Mouse (Mus musculus) heart, embryonic 12.5 days (tissue): ENCODE measurements at regions not wholly inside any gene's neighbourhood (a gene's known extent, or its start where the extent isn't known, plus 50 kb on each side); places are given as distances from the start of the nearest gene placed in this dataset.
A peak's percentile ranks its signal among the peaks of the same experiment; 100 is the strongest.

Experiments
- ATAC-seq: fragments of 200-750 bp; cut with Nextera tagmentation; 2 replicates; pipeline ENCODE4 v1.8.0; 2017; ENCODE audit warnings: moderate TSS enrichment, moderate library complexity; ENCODE audit not compliant: insufficient number of reproducible peaks, low FRiP score
- H3K27ac ChIP-seq: fragments of 300-500 bp; sonication (generic); 2 replicates; pipeline ENCODE4 v1.5.1; 2016; ENCODE audit warnings: mild to moderate bottlenecking, moderate library complexity; ENCODE audit not compliant: poor library complexity, severe bottlenecking
- H3K27me3 ChIP-seq: fragments of 300-500 bp; sonication (generic); replicated peaks from 2 replicates; pipeline ENCODE4 v1.6.1; 2016; ENCODE audit warnings: mild to moderate bottlenecking, moderate library complexity
- H3K36me3 ChIP-seq: fragments of 300-500 bp; sonication (generic); 2 replicates; pipeline ENCODE4 v1.6.1; 2016; ENCODE audit warnings: mild to moderate bottlenecking, moderate library complexity
- H3K4me1 ChIP-seq: fragments of 300-500 bp; sonication (generic); replicated peaks from 2 replicates; pipeline ENCODE4 v1.6.1; 2016; ENCODE audit warnings: mild to moderate bottlenecking
- H3K4me2 ChIP-seq: fragments of 300-500 bp; sonication (generic); 2 replicates; pipeline ENCODE4 v1.6.1; 2016; ENCODE audit warnings: mild to moderate bottlenecking, moderate library complexity
- H3K4me3 ChIP-seq: fragments of 300-500 bp; sonication (generic); 2 replicates; pipeline ENCODE4 v1.5.1; 2016; ENCODE audit warnings: mild to moderate bottlenecking
- H3K9ac ChIP-seq: fragments of 300-500 bp; sonication (generic); 2 replicates; pipeline ENCODE4 v1.6.1; 2016; ENCODE audit warnings: mild to moderate bottlenecking, moderate library complexity
- H3K9me3 ChIP-seq: fragments of 300-500 bp; sonication (generic); replicated peaks from 2 replicates; pipeline ENCODE4 v1.6.1; 2016; ENCODE audit warnings: mild to moderate bottlenecking, moderate library complexity
- WGBS: fragments of 180-500 bp; shearing (Covaris S2); methylation state at CpG from one replicate; pipeline ENCODE4 v1.1.7; 2016; 5-methylcytosine and 5-hydroxymethylcytosine counted together

DNA sequence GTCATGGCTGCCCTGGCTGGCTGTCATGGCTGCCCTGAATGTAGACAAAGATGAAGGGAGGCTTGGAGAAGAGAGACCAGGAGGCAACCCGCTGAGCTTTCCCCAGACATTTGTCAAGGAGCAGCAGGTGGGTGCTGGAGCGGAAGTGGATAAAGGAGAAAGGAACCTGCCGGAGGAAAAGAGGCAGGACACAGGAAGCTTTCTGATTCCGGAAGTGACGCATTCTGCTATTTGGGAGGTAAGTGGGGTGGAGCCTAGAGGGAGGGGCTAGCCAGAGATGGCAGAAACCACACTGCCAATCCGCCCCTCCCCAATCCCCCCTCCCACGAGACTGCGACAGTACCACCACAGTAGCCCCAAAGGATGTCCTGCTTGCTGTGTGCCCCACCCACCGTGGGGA is 80.1 kb downstream of the Gm572 start:
- ATAC-seq = no peak
- Histone ChIP-seq H3K4me3 (no peak overlapping the region), H3K9ac (no peak overlapping the region), H3K4me2 (no peak overlapping the region), H3K9me3 (no peaks in the 10 kb centered on the region), H3K4me1 (peaks cover 5% of the 10 kb centered on the region; the same call in 1 of the 2 replicates), H3K27ac (no peak overlapping the region), H3K36me3 (no peaks in the 10 kb centered on the region), H3K27me3 (peaks cover 43% of the 10 kb centered on the region)
- 76% methylated on average over 9 of the region's 9 CpGs for WGBS

DNA sequence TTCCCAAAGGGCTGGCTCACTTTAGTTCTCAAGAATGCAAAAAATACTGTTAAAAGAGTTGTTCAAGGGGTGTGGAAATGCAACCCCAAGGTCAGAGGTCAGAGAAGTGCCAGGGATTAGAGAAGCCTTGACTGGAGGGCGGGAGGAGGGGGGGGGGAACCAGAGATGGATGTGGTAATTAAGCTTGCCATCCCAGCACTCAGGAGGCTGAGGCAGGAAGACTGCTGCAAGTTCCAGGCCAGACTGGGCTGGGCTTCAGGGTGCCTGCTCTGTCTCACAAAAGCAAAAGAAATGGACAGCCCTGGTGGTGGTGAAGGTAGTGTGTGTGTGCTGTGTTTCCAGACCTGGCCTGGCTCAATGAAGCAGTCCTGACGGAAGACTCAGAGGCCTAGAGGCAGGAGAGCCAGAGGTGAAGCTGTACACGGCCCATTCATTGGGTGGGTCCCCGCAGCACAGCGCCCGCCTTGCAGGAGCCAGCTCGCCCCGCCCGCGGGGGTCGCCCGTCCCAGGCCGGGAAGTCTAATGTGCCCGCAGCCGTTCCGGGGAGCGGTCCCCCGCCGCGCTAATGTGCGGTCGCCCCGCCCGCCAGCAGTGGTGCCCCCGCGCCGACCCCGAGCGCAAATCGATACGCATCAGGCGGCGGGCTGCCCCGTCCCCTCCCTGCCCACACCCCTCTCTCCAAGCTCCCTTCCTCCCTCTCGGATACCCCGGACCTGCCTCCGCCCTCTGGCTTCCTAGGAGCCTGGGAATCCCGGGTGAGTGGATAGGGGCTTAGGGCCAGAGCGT is 80.1 kb upstream of the Casz1 start:
- ATAC-seq = no peak

DNA sequence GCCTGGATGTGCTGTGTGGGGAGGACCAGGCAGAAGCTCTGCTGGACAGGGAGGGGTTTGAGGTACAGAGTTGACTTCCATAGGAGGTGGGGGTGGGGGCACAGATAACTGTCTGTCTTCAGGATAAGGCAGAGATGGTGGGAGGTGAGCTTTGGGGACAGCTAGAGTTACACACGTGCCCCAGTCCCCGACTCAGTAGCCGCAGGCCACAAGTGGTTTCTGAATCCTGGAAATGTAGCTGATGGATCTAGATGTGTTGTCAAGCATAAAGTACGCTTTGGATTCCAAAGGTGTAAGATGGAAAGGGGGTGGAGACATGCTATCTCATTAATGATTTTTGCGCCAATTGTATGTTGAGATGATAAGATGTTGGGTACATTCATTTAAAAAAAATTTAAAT is 75.4 kb upstream of the Casz1 start:
- H3K27ac ChIP-seq = no peak overlapping the region
- no peaks in the 10 kb centered on the region for H3K36me3 ChIP-seq
- H3K27me3 ChIP-seq = peaks cover 27% of the 10 kb centered on the region
- no peak overlapping the region for H3K4me2 ChIP-seq
- no peak overlapping the region for H3K9ac ChIP-seq
- H3K9me3 ChIP-seq = no peaks in the 10 kb centered on the region
- WGBS = 87% methylated on average over 5 of the region's 5 CpGs
- H3K4me3 ChIP-seq = no peak overlapping the region
- no peak for ATAC-seq
- peaks cover 1% of the 10 kb centered on the region for H3K4me1 ChIP-seq

More for the DNA sequence above, 80.1 kb upstream of the Casz1 start:
- Histone ChIP-seq H3K27me3 (peaks cover 49% of the 10 kb centered on the region), H3K4me1 (peaks cover 5% of the 10 kb centered on the region; the same call in 1 of the 2 replicates), H3K9ac (peak overlapping the region; percentile 65; the same call in 1 of the 2 replicates), H3K4me2 (peak overlapping the region; percentile 80), H3K9me3 (no peaks in the 10 kb centered on the region), H3K36me3 (no peaks in the 10 kb centered on the region), H3K27ac (no peak overlapping the region), H3K4me3 (peak overlapping the region; percentile 43)
- 5% methylated on average over 35 of the region's 39 CpGs for WGBS

DNA sequence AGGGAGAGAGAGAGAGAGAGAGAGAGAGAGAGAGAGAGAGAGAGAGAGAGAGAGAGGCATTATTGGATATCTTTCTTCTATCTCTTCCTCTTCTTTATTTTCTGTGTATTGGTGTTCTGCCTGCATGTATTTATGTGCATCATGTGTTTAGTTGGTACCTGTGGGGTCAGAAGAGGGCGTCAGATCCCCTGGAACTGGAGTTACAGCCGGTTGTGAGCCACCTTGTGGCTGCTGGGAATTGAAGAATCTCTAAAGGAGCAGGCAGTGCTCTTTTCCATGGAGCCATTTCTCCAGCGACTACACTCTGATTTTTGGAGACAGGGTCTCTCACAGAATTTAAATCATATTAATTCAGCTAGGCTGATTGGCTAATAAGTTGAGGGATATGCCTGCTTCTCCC is 72.6 kb upstream of the Casz1 start:
- ATAC-seq = no peak
- WGBS = 64% methylated on average over 3 of the region's 3 CpGs
- H3K9ac ChIP-seq = no peak overlapping the region
- no peak overlapping the region for H3K27ac ChIP-seq
- peaks cover 25% of the 10 kb centered on the region for H3K4me1 ChIP-seq
- no peaks in the 10 kb centered on the region for H3K9me3 ChIP-seq
- peaks cover 26% of the 10 kb centered on the region for H3K27me3 ChIP-seq
- H3K4me2 ChIP-seq = no peak overlapping the region
- no peak overlapping the region for H3K4me3 ChIP-seq
- H3K36me3 ChIP-seq = no peaks in the 10 kb centered on the region

DNA sequence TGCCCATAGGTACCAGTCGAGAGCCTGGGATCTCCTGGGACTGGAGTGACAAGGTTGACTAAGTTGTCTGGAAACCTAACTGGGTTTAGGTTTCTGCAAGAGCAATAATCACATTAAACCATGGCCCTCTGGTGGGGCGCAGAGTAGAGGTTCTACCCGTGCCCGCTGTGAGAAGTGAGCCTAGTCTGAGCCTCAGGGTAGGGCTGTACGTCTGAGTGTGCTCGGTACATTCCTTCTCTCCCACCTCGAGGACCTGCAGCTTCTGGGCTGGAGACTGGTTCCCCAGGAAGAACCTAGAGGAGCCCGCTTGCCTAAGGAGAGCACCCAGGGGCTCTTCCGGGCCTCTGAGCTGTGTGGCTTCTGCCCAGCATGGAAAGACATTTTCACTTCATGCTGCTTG is 70.2 kb upstream of the Casz1 start:
- peak overlapping the region; percentile 43; the same call in 1 of the 2 replicates for H3K27ac ChIP-seq
- H3K4me2 ChIP-seq = peak overlapping the region; percentile 29; the same call in 1 of the 2 replicates
- no peak overlapping the region for H3K9ac ChIP-seq
- WGBS = 72% methylated on average over 9 of the region's 9 CpGs
- H3K27me3 ChIP-seq = peaks cover 20% of the 10 kb centered on the region; the same call in 1 of the 2 replicates
- peaks cover 30% of the 10 kb centered on the region for H3K4me1 ChIP-seq
- ATAC-seq = no peak
- H3K9me3 ChIP-seq = no peaks in the 10 kb centered on the region
- no peak overlapping the region for H3K4me3 ChIP-seq
- no peaks in the 10 kb centered on the region for H3K36me3 ChIP-seq

DNA sequence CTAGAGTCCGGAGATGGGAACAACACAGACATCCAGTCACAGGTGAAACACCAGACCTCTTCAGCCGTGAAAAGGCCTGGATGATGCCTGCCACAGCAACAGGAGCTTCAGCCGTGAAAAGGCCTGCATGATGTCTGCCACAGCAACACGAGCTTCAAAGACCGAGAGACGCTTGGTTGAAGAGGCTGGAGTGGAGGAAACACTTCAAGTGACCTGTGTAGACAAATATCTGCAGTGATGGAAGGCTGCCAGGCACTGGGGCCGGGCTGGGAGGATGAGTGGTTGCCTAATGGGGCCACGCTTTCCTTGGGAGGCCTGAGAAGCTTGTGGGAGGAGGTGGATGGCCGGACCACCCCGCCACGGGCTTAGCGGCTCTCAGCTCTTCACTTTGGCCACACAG is 69.7 kb upstream of the Casz1 start:
- no peaks in the 10 kb centered on the region for H3K9me3 ChIP-seq
- H3K36me3 ChIP-seq = no peaks in the 10 kb centered on the region
- WGBS = 42% methylated on average over 12 of the region's 12 CpGs
- peak overlapping the region; percentile 43; the same call in 1 of the 2 replicates for H3K27ac ChIP-seq
- no peak overlapping the region; the same call in 1 of the 2 replicates for H3K9ac ChIP-seq
- H3K27me3 ChIP-seq = peaks cover 20% of the 10 kb centered on the region; the same call in 1 of the 2 replicates
- no peak overlapping the region for H3K4me3 ChIP-seq
- peaks cover 35% of the 10 kb centered on the region for H3K4me1 ChIP-seq
- ATAC-seq = no peak; the same call in 1 of the 2 replicates
- peak overlapping the region; percentile 29 for H3K4me2 ChIP-seq

DNA sequence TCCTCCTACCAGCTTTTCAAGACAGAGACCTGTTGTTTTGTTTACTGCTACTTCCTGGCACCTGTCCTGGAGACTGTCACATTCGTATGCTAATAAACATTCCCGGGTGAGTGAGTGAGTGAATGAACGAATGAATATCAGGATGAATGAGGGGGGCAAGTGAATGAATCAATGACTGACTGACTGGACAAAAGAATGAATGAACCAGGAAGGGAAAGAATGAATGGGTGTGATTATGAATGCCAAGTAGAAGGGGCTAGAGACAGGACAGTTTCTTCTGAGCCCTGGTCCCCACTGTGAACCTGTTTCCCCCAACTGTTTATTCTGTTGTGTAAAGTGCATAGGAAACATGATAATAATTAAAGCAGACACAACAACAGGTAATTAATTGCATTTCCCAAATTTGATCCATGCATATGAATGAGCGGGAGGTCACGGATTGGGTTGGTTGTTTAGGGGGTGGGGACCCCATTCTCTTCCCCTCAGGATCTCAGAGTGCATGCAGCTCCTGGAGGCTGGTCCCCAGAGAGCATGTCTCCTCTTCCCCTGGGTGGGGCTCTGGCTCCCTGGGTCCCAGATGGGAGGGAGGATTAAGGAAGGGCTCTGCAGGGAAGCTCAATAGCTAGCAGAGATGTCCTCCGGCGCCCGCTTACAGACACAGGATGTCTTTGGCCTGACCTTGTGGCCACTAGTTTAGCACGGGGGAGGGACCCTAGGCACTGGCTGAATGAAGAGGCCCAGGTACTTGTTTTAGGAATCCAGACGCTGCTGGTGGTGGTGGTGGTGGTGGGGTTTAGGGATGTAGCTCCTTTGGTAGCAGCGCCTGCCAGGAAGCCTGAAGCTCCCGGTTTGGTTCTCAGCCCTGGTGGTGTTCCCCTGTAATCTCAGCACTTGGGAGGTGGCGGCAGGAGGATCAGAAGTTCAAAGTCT is 65.4 kb upstream of the Casz1 start:
- 32% methylated on average over 13 of the region's 13 CpGs for WGBS
- H3K4me2 ChIP-seq = peak overlapping the region; percentile 22
- peaks cover 17% of the 10 kb centered on the region; the same call in 1 of the 2 replicates for H3K27me3 ChIP-seq
- ATAC-seq = no peak
- H3K4me1 ChIP-seq = peaks cover 53% of the 10 kb centered on the region
- no peak overlapping the region; the same call in 1 of the 2 replicates for H3K27ac ChIP-seq
- H3K36me3 ChIP-seq = no peaks in the 10 kb centered on the region
- H3K9ac ChIP-seq = 0 out of 2 replicates have a peak overlapping the region, but pooled peaks have one; percentile 6
- H3K9me3 ChIP-seq = no peaks in the 10 kb centered on the region
- H3K4me3 ChIP-seq = no peak overlapping the region

DNA sequence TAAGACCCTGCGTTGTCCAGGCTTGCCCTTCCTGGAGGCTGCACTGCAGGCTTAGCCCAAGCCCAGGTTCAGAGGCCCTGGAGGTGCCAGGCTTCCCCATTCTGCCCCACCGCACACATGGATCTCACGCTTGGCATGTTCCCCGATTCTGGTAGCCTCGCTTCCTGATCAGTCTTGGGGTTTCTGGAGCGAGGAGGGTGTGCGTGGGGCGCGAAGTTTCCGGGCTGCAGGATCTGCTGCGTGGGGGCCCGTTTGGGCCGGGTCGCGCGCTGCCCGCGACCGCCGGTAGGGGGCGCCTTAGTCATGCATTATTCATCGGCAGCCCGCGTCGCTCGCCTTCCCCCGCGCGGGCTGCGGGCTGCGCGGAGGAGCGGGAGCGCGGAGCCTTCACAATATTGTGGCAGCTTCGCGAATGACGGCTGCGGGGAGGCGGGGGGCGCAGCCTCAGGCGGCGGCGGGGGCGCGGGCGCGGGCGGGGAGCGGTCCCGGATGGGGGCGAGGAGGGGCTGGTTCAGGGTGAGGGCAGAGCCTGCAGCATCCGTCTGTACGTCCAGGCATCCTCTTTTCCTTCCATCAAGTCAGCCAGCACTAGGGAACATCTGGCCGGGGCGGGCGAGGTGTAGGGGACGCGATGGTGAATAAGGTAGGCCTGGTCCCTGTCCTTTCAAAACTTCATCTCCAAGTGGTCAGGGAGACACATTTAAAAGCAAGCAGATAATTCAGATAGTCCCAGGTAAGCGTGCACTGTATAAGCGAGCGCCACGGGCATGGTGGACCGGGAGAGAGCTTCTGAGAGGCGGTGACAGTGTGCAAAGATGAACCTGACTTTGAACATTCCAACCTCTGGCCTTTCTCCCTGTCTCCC is 61.4 kb upstream of the Casz1 start:
- peak overlapping the region; percentile 83 for H3K9ac ChIP-seq
- peak overlapping the region; percentile 96 for H3K4me2 ChIP-seq
- H3K27me3 ChIP-seq = peaks cover 6% of the 10 kb centered on the region
- ATAC-seq = 0 out of 2 replicates have a peak, but pooled peaks have one; percentile 29
- peaks cover 55% of the 10 kb centered on the region for H3K4me1 ChIP-seq
- H3K27ac ChIP-seq = no peak overlapping the region
- 4% methylated on average over 64 of the region's 65 CpGs for WGBS
- H3K9me3 ChIP-seq = no peaks in the 10 kb centered on the region
- peak overlapping the region; percentile 64 for H3K4me3 ChIP-seq
- H3K36me3 ChIP-seq = no peaks in the 10 kb centered on the region

DNA sequence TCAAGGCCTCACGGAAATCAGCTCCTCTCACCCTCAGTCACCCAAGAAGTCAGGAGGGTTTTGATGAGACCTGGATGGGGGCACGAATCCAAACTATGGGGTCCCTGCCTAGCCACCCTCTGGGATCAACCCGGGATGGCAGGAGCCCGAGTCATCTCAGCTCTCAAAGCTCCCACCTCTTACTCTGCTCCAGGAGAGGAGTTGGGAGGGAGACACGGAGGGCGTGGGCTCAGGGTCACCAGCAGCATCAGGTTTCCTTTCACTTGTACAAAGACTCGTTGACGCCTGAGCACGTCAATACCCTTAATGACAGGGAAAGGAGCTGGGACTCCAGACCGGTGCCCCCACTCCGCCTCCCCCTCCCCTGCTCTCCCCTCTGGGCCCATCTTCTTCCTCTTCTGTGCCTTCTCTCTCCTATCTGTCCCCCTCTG is 60.8 kb upstream of the Casz1 start:
- Histone ChIP-seq H3K9ac (peak overlapping the region; percentile 83), H3K9me3 (no peaks in the 10 kb centered on the region), H3K36me3 (no peaks in the 10 kb centered on the region), H3K4me3 (peak overlapping the region; percentile 64; the same call in 1 of the 2 replicates), H3K27ac (no peak overlapping the region), H3K4me1 (peaks cover 61% of the 10 kb centered on the region), H3K27me3 (peaks cover 6% of the 10 kb centered on the region), H3K4me2 (peak overlapping the region; percentile 96)
- WGBS = 20% methylated on average over 11 of the region's 11 CpGs
- ATAC-seq = no peak

DNA sequence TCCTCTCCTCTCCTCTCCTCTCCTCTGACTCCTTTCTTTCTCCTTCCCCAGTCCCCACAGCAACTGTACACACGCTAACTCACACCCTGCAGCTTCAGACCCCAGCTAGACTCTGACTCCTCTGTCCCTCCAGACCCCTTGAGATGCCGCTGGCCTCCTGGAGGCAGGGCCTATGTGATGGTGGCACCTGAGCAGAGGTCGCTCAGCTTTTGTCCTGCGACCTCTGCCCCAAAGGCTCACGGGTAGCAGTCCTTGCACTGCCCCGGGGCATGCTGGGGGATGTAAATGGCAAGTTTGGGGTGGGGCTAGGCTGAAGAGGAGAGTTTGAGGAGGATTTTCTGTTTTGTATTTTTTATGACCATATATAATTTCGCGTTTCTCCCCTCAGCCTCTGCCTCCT is 60.2 kb upstream of the Casz1 start:
- no peak overlapping the region for H3K9ac ChIP-seq
- H3K4me3 ChIP-seq = no peak overlapping the region
- H3K36me3 ChIP-seq = no peaks in the 10 kb centered on the region
- ATAC-seq = no peak
- peaks cover 64% of the 10 kb centered on the region for H3K4me1 ChIP-seq
- H3K27me3 ChIP-seq = peaks cover 6% of the 10 kb centered on the region
- WGBS = 54% methylated on average over 8 of the region's 8 CpGs
- no peak overlapping the region for H3K4me2 ChIP-seq
- no peaks in the 10 kb centered on the region for H3K9me3 ChIP-seq
- no peak overlapping the region for H3K27ac ChIP-seq
